Mouse (Mus musculus) olfactory bulb, adult 2 months (tissue): ENCODE results near the gene Frmd5. TPM values are rescaled to one million over a fixed set of nuclear protein-coding genes. Genes with fewer than 3 reads are reported as not detected.

ENCODE experiments used
- H3K27ac ChIP-seq: fragments of 200-500 bp; 2 replicates; pipeline ENCODE4 v1.5.1; 2012; ENCODE audit warnings: low read depth, low read length; ENCODE audit not compliant: insufficient read depth
- H3K4me1 ChIP-seq: fragments of 200-500 bp; 2 replicates; pipeline ENCODE4 v1.6.1; 2012; ENCODE audit warnings: low read length; ENCODE audit not compliant: control insufficient read depth, insufficient read depth
- H3K4me3 ChIP-seq: fragments of 200-500 bp; 2 replicates; pipeline ENCODE4 v1.5.1; 2012; ENCODE audit warnings: mild to moderate bottlenecking, low read depth, low read length, moderate library complexity; ENCODE audit not compliant: insufficient read depth
- CTCF ChIP-seq: fragments of 200-500 bp; IDR thresholded peaks from 2 replicates; pipeline ENCODE4 v1.5.1; 2012; ENCODE audit warnings: low read depth, mild to moderate bottlenecking, low read length, moderate library complexity; ENCODE audit not compliant: insufficient read depth
- POLR2A ChIP-seq: fragments of 200-500 bp; IDR thresholded peaks from 2 replicates; pipeline ENCODE4 v1.6.1; 2012; ENCODE audit warnings: mild to moderate bottlenecking, low read depth, low read length, moderate library complexity; ENCODE audit not compliant: insufficient read depth
- WGBS: fragments of 180-500 bp; shearing (Covaris S2); methylation state at CpG from one replicate; pipeline ENCODE4 v1.1.7; 2018; 5-methylcytosine and 5-hydroxymethylcytosine counted together
- polyA plus RNA-seq: library from polyadenylated mRNA; stranded (reverse); fragments of >200 nt; gene quantifications from 2 replicates; pipeline ENCODE4 v1.2.4, GENCODE M21; 2012; ENCODE audit warnings: low replicate concordance; ENCODE audit not compliant: missing spikeins, insufficient read depth, insufficient read length

Gene Frmd5
- polyA plus RNA-seq, 1 experiment = not detected

GRCm38 (mm10) chr2:121682361-121682760 lies 124.5 kb downstream of the Frmd5 start:
- whole genome bisulfite sequencing = 93% methylated on average over 3 of the region's 3 CpGs
- Histone ChIP-seq H3K4me1 (no peaks in the 10 kb centered on the region), H3K27ac (no peak overlapping the region), H3K4me3 (no peak overlapping the region)
- TF ChIP-seq CTCF (no peak), POLR2A (no peak)

- TF ChIP-seq POLR2A = no peak
- TF ChIP-seq CTCF = no peak
- Histone ChIP-seq H3K4me3 (no peak overlapping the region), H3K27ac (no peak overlapping the region), H3K4me1 (no peaks in the 10 kb centered on the region)
- 87% methylated on average over 7 of the region's 7 CpGs for WGBS
Measured at GRCm38 (mm10) chr2:121679711-121680110, 127.2 kb downstream of the Frmd5 start.

DNA sequence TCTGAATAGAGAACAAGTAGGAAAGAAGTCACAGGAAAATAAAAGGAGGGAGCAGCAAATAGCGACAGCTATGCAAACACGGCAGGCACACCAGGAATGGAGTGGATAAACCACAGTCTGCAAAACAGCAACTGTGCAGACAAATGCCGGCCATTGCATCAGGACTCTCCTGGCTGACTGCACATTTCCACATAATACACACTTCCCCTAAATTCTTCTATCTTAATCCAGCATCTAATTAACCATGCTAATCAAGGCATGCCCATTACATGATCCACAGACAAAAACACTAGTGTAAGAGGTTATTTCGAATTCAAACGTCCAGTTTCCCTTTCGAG lies 129.3 kb downstream of the Frmd5 start:
- H3K4me3 ChIP-seq = no peak overlapping the region
- WGBS = 51% methylated on average over 6 of the region's 6 CpGs
- H3K4me1 ChIP-seq = 0 out of 2 replicates have a peak, but pooled peaks cover 2% of the 10 kb centered on the region
- H3K27ac ChIP-seq = no peak overlapping the region
- TF ChIP-seq POLR2A = no peak
- no peak for TF ChIP-seq CTCF

DNA sequence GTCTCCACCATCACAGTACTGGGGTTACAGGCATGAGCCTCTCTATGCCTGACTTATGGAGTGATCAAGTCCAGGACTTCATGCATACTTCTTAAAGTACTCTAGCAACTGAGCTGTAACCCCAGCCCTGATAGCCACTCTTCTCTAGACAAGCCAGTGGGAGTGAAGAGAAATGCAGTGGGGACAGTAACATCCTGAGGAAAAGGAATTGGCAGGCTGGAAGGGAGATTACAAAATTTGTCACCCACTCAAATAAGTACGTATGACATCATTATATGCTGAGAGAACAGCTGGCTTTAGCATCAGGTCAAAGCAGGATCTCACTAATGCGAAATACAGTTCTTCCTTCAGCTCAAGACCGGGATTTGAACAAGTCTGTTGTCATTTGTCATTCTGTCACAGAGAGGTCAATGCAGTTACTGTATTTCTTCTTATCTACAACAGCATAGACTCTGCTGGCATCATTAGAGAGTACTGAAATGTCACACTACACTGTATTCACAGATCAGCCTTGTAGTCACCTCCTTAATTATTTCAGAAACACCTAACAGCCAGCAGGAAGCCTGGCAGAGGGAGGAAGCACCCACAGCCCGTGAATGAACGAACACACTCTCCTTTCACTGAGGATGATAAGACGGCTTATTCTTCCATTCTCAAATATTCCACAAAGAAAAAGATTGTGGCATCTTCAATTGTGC lies 129.8 kb downstream of the Frmd5 start:
- H3K4me1 ChIP-seq = 0 out of 2 replicates have a peak, but pooled peaks cover 2% of the 10 kb centered on the region
- no peak overlapping the region for H3K4me3 ChIP-seq
- 67% methylated on average over 6 of the region's 6 CpGs for WGBS
- H3K27ac ChIP-seq = no peak overlapping the region
- TF ChIP-seq CTCF (no peak), POLR2A (no peak)

- TF ChIP-seq POLR2A (no peak), CTCF (no peak)
- H3K4me3 ChIP-seq = no peak overlapping the region
- H3K4me1 ChIP-seq = 0 out of 2 replicates have a peak, but pooled peaks cover 2% of the 10 kb centered on the region
- 94% methylated on average over 5 of the region's 5 CpGs for WGBS
- H3K27ac ChIP-seq = no peak overlapping the region
Measured at GRCm38 (mm10) chr2:121675895-121676294, 131.0 kb downstream of the Frmd5 start.

DNA sequence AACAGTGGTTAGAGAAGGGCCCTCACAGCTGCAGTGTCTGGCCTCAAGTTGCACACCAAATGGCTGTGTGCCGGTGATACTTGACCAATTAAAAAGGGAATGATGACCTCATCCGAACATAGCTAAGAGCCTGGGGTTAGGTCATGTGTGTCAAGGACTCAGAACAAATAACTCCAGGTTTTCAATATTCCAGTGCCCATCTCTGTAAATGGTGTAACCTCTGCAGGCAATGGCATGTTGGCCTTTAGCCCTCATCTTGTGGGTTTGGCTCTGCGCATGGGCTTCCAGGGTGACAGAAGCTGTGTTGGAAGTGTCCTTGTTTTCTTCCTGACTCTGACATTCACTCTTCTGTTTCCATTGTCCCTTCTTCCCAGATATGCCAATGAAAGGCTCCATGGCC lies 131.8 kb downstream of the Frmd5 start:
- WGBS = 91% methylated on average over 3 of the region's 3 CpGs
- Histone ChIP-seq H3K4me1 (0 out of 2 replicates have a peak, but pooled peaks cover 2% of the 10 kb centered on the region), H3K27ac (no peak overlapping the region), H3K4me3 (no peak overlapping the region)
- TF ChIP-seq CTCF (no peak), POLR2A (no peak)

GRCm38 (mm10) chr2:121674211-121674610 lies 132.7 kb downstream of the Frmd5 start:
- WGBS = 54% methylated on average over 8 of the region's 8 CpGs
- no peak overlapping the region for H3K27ac ChIP-seq
- H3K4me1 ChIP-seq = 0 out of 2 replicates have a peak, but pooled peaks cover 2% of the 10 kb centered on the region
- TF ChIP-seq CTCF = no peak
- no peak for TF ChIP-seq POLR2A
- H3K4me3 ChIP-seq = no peak overlapping the region

GRCm38 (mm10) chr2:121669846-121670245 lies 137.0 kb downstream of the Frmd5 start:
- H3K4me3 ChIP-seq = no peak overlapping the region
- no peak overlapping the region for H3K27ac ChIP-seq
- TF ChIP-seq POLR2A = no peak
- no peak for TF ChIP-seq CTCF
- 0 out of 2 replicates have a peak, but pooled peaks cover 2% of the 10 kb centered on the region for H3K4me1 ChIP-seq
- 92% methylated on average over 6 of the region's 6 CpGs for WGBS

- Histone ChIP-seq H3K4me1 (no peaks in the 10 kb centered on the region), H3K4me3 (no peak overlapping the region), H3K27ac (no peak overlapping the region)
- WGBS = 83% methylated on average over 4 of the region's 4 CpGs
- TF ChIP-seq CTCF = no peak
Measured at GRCm38 (mm10) chr2:121668256-121668655, 138.6 kb downstream of the Frmd5 start.
